Mouse (Mus musculus) urinary bladder, adult 2 months (tissue): ENCODE measurements at regions not wholly inside any gene's neighbourhood (a gene's known extent, or its start where the extent isn't known, plus 50 kb on each side); places are given as distances from the start of the nearest gene placed in this dataset.

Experiments
- DNase-seq: peaks from one replicate; pipeline ENCODE4 v3.0.0; 2022; ENCODE audit warnings: low spot score

DNA sequence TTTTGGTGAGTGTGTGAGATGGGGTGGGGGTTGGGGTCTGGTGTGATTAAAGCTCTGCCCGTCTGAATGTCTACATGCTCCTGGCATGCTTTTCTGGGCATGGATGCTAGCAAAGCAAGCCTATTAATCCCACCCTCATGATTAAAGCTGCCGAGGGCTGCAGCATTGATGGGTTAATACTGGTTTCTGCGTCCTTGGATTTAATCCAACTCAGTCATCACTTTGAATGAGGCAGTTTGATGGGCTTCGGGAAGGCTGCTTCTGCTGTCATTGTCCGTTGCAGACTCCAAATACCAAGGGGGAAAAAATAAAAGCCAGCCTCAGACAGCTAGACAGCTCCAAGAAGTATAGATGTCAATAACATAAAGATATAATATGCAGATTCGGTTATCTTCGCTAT lies 944.7 kb downstream of the Slc4a3 start:
- no peak for DNase-seq

DNA sequence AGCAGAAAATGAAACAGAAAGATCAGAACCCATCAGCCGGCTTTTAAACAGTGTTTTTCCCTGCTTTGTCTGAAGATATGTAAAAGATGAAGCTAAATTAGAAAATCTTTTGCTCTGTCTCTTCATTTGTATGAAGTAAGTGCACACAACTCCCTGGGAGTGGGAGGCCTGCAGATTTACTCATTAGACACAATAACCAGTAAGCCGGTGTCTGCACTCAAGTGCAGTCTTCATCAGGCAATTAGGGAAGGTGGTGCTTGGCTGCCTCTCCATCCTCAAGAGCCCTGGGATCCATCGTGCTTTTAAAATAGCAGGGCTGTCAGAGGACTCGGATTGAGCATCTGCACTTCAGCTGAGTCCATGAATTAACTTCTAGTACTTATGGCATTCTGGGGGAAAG lies 945.1 kb downstream of the Slc4a3 start:
- no peak for DNase-seq

DNA sequence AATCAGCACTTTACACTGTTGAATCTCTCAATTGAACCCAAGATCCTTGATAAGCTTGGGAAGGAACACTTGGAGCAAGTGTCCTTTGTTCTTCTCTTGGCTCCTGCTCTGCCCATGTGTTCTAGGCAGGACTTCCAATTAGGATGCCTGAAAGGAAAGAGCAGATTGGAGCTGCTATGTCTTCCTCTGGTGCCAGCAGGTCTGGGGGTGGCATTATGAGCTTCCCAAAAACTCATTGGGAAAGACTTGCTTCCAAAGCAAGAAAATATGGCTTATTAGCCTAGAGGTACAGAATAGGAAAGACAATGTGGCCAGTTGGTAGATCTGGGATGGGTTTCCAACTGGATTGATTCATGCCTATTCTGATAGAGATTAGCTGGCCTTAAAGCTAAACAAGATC lies 959.1 kb downstream of the Slc4a3 start:
- no peak for DNase-seq

DNA sequence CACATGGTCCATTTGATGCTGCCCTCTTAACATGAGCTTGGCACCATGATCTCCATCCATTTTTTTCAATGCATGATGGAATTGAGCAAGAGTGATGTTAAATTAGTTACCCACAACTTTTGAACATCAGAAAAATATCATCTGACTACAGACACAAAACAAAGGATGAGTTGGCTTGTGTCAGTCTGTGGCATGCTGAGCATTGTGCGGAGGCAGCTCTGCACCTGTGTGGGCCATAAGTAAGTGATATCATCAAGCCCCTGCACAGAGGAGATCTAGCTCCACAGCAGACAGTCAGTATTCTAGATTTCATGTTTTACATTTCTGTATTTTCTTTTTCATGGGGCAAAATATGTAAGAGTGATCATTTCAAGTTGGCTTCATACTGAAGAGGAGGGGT lies 962.8 kb downstream of the Slc4a3 start:
- DNase-seq: no peak

DNA sequence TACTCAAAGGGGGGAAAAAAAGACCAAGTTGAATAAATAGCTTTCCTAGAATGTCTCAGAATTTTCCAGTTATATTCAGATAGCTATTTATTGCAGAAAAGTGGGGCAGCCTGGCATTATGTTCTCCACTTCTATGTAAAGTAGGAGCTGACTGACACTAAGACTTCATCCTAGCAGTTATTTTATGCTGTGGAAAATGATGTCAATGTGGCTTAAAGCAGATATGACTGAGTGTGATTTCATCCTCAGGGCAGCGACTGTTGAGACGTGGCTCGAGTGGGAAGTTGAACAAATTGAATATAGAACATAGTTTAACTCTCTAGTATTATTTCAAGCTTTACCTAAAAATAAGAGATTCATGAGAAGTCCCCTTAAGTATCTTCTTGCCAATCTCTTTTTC lies 963.4 kb downstream of the Slc4a3 start:
- DNase-seq: no peak

DNA sequence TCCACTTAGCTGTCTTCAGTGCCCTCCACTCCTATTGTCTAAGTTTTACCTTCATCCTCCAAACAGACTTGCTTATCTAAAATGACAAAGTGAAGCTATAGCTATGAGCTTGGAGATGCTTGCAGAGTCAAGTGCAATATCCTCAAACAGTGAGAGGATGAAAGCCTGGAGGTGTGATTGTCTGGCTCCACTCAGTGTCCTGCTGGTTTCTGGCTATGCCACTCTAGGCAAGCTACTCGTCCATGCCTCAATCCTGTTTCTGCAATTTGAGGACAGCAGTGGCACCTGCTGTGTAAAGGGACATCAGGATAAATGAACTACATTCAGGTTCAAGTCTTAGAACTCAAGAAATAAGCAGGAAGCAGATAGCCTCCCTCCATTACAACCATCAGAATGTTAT lies 966.1 kb downstream of the Slc4a3 start:
- no peak for DNase-seq

DNA sequence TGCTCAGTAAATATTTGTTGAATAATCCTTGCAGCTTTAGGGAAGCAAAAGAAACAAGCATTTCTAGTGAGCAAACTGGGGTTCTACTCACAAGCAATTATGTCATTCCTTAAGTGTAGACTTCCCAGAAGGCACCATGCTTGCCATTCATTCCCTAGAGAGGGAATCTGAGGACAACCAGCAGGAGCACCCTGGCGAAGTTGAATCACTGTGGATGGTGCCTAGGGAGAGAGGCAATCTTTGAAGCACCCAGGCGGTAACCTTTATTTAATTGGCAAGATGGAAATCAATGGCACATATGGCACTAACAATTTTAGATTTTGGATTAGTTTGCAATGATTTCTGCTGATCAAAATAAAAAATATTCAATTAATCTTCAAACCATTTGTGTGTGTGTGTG lies 967.4 kb downstream of the Slc4a3 start:
- no peak for DNase-seq

DNA sequence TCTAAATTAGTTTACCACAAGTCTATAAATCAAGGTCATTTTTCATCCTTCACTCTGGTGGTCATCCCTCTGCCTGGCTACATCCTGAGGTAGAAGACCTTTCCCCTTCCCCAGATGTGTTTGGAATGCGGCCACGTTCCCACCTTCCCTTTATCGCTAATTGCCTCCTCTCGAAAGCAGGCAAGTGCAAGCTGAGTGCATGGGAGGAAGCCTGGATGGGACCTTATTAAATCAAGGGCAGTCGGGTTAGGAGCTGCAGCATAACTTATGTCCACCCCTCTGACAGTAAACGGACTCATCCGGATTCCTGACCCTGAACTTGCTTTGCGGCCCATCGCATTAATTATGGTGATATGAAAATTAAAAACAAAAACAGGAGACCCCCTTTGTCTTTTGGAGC lies 983.5 kb downstream of the Slc4a3 start:
- DNase-seq: no peak

DNA sequence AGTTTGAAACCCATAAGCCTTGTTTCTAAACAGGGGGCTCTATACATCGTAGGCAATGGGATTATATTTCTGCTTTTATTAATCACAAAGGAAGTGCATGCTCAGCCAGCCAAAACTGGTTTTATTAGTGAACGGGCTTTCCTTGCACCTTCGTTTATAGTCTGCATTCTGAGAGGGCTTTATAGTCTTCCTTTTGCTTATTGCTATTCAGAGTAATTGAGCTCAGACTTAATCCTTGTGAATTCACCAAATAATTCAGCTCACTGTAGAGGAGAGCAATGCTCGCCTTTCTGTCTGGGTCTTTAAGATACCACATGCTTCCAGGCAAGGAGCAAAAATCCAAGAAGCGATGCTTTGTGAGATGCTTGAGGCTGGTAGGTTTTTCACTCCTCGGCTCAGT lies 984.3 kb downstream of the Slc4a3 start:
- DNase-seq: no peak

DNA sequence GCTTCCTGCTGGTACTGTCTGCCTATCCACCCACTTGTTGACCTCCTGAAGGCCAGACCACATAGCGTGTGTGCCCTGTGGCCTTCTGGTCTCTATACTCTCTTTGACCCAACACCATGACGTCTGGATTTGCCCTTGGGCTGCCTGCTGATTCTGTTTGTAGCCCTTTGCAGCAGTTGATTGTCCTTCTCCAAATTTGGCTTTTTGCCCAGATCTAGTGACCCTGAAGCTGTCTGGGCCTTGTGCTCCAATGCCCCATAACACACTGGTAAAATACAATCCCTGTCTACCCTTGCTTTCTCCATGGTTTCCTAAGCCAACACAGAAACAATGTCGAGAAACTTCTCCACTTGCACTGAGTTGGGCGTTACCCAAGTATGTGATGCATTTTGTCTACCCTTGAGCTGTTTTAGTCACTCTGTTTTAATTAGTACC lies 979.3 kb downstream of the Epha4 start:
- no peak for DNase-seq

DNA sequence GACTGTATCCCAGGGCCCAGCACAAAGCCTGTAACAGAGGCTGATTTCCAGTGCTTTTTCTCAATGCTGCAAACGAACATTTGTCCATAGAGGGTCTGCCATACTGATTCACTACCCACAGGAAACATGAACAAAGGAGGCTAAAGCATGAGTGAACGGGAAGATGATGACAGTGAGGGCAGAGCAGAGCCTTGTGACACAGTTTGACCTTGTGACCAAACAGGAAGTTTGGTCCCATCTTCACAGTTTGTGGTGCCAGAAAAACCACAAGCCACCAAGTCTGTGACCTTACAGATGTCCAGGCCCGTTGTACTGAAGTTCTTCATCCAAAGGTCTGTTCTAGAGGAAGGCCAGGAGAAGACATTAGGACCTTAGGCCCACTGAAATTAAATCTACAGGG lies 974.4 kb downstream of the Epha4 start:
- no peak for DNase-seq

DNA sequence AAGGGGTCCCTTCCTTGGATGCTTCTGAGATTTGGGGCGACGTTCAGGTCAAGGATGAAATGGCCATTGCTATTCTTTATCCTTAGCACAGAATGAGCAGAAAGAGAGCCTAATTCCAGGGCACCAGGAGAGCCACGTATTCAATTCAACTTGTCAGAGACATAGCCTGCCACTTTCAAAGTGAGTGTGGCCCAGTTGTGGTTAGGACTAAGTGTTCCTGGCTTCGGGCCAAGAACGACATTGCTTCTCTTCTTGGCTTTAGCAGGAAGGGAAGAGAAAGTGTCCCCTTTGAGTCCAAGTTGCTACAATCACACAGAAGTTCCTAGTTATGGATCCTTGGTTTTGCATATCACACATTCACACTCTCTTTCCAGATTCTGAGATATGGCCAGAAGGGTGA lies 964.0 kb downstream of the Epha4 start:
- no peak for DNase-seq

DNA sequence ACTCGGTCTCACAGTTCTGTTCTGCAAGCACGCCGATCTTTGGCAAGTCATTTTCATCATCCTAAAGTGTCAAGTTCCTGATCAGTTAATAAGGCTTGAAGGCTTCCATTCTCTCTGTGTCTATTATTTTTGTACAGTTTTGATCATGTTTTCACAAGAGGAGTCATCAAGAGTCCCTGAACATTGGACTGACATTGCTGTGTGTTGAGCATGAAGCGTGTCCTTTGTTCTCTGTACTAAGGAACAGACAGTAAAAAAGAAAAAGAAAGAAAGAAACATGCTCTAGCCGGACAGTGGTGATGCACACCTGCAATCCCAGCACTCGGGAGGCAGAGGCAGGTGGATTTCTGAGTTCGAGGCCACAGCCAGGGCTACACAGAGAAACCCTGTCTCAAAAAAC lies 955.4 kb downstream of the Epha4 start:
- DNase-seq: no peak

DNA sequence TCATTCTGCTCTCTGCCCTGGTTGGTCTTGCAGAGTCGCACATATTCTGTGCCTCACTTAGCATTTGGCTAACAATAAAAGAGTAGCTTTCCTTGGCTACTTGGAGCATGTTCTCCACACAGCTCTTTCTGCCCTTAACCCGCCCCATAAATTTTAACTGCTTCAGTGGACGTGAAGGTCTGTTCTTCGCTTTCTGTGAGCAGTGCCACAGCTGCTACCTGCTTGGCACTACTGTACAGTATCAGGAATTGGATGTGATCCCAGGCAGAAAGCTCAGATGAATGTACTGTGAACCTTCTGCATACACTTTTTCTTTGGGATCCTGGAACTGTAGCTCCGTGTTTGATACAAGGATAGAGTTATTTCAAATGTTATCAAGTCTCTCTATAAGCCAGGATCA lies 939.4 kb downstream of the Epha4 start:
- no peak for DNase-seq

DNA sequence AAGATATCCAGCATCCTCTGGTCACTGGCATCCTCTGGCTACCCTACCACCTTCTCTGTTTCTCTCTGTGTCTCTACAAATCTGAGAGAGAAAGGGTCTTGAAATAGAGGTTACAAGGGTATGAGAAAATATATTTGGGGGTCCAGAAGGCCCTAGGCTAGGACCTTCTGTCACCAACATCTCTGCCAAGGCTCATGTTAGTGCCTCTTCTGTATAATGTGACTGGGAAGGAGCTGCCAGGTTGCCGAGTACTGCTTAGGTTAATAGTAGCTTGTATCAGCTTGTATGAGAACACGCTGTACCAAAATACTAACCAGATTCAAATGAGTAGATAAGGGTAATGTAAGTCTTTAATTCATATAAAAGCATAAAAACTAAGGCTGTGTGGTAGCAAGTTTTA lies 929.0 kb downstream of the Epha4 start:
- no peak for DNase-seq

DNA sequence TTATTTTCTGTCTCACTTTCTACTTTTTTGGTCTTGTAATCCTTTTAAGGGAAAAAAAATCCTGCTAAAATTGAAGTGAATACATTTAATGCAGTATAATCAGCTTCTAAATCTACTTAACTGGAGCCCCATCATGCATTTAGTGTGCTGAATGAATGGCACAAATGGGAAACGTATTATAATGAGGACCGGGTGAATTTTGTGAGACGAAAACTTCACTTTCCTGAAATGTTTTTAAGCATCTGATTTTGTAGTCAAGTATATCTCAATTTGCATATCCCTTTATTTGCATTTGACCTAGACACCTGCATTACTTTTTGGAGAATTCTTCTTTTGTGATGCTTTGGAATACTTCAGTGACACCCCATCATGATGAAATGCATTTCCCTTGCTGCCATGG lies 889.1 kb downstream of the Epha4 start:
- DNase-seq: no peak

DNA sequence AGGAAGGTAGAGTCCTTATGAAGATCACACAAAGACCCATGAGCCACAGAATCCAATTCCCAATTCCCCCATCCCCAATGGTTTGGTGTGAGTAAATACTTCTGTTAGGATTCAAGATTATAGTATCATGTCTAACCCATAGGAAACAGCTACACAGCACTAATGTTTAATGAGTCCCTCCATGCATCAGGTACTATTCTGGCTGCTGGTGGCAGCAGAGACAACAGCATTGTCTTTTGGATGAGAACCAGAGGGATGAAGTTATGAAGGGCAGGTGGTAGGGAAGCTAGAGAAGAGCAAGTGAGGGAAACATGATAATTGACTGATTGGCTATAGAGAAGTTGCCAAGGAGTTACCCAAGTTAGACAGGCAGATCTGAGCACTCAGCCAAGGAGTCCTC lies 885.0 kb downstream of the Epha4 start:
- DNase-seq: no peak

DNA sequence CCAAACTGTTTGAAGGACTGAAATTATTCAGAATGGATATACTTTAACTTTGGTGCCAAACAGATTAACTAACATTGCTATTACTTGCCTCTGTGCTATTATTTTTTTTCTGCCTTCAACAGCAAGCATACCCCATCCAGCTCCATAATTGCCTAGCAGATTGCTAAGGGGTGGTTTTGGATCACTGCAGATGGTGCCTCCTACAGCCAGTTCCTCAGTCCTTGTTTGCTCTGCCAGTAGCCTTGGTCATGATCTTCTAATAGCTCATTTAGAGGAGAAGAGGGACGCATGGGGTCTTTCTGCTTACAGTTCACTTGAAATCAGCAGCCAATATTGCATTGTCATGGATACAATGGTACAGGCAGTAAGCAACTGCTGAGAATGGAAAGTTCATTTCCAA lies 880.8 kb downstream of the Epha4 start:
- DNase-seq: no peak

DNA sequence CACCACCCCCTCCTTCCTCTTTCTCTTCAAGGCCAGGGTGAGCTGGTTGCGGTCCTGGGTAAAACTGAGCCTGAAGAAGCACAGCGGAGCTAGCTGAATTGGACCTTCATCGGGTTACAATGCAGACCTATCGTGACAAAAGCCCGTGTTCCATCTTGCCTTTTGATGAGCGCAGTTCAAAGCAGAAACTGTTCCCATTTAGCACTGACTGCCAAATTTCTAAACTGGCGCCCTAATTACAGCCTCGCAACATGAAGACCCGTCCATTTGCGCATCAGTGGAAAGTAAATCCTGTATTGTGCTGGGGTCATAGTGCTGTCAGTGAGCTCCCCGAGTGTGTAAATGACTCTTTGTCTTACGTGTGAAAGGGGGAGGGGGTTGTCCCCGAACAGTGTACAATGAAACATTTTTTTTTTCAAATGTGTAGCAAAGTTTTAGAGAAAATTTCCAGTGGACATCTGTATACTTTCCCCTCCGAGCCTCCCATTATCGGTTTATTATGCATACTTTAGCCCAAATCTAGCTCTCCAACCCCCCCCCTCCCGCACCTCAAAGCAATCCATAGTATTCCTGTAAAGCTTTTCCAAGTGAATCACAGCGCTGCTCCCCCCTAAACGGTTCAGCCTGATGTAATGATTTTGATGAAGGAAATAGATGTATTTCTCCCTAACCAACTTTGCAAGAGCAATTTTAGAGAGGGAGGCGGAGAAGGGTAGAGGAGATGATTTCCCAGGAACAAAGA lies 877.4 kb downstream of the Epha4 start:
- DNase-seq: no peak

DNA sequence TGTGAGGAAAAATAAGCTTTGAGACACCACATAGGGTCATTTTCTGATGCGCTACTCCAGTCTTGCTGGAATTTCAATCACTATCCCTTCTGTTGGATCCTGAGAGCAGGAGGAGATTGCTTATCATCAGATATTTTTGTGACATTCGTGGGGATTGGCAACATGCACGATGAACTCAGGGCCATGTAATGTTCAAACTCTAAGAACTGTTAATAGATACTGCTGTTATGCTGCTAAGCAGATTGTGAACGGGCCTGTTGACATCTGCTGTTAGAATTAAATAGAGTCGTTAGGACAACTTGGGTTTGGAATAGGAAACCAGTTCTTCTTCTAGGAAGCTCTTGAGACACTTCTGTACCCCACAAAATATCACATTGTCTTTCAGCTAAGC lies 876.9 kb downstream of the Epha4 start:
- no peak for DNase-seq

DNA sequence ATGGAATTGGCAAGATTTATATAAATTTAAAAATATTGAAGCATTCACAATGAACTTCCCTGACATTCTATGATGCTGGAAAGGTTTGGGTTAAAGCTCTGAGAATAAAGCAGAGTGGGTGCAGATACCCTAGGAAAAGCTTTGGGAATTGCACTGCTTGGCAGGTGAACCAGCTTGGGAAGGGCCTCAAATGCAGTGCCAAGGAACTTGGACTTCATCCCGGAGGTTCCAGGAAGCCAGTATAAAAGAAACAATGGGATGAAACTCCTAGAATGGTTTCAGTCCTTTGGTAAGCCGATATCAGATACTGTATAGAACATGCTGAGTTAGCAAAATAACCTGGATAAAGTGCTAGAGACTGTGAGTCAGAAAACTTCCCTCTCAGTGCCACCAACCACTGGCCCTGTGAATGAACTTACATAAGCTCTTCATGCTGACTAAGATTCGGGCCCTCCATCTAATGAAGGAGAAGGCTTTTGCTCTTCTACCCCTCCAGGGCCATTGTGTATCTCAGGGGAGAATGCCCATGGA lies 873.6 kb downstream of the Epha4 start:
- no peak for DNase-seq

DNA sequence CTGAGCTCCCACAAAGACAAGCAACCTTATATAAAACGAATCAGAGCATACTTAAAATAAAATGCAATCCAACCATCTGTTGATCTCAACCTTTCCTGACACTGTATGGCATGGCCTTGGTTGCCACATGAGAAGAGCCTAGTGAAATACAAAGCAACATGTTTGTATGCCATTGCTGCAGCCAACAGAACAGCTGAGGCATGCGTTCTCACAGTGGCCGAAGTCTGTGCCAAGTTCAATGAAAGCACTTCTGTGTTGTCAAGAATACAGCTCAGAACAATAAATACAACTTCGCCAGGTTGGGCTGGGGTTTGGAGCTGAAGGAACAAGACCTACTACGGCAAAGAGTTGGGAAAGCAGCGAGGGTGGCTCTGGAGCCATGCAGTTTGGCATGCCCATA lies 872.2 kb downstream of the Epha4 start:
- no peak for DNase-seq

DNA sequence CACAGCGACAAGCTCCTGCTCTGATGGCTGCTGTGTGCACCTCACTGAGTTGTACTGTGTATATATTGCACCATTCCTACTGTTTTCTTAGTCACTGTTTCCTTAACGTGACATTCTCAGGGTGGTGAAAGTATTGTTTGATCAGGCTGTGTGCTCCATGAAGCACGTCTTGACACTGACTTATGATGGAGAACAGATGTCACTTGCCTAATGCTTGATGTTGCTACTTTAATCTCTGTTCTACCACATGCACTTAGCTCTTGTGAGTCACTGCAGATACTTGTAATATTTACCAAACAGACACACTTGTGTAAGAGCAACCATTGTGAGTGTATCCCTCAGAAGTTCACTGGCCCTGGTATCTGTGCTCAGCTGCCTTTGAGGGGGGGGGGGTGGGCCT lies 870.0 kb downstream of the Epha4 start:
- no peak for DNase-seq

DNA sequence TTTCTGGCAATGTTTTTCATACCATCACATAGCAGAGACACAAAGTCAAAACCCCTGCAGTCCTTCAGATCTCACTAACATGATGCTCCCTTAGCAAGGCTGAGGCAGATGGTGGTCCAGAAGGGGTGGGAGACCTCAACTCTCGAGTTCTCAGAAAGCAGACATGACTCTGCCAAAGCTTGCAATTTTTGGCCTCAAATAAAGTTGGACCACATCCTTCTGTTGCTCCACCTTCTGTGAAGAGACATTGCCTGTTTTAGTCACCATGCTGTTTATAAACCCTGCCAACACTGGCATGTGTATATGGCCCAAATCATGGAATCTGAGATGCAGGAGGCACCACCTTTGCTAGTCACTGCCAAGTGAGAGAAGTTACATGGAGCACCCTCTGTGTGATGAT lies 860.1 kb downstream of the Epha4 start:
- DNase-seq: no peak
